Mouse (Mus musculus) stomach, postnatal 0 days (tissue): ENCODE data around the gene Cyfip2. TPM values are rescaled to one million over a fixed set of nuclear protein-coding genes. Genes with fewer than 3 reads are reported as not detected.

Experiments used
- ATAC-seq: fragments of 200-750 bp; cut with Nextera tagmentation; 2 replicates; pipeline ENCODE4 v1.8.0; 2017; ENCODE audit not compliant: low FRiP score, low TSS enrichment
- DNase-seq: peaks from one replicate; pipeline ENCODE4 v3.0.0-alpha.2; 2016; ENCODE audit warnings: low spot score
- H3K27ac ChIP-seq: fragments of 300-500 bp; sonication (generic); replicated peaks from 2 replicates; pipeline ENCODE4 v1.5.1; 2014; ENCODE audit warnings: mild to moderate bottlenecking, control low read depth
- H3K27me3 ChIP-seq: fragments of 300-500 bp; sonication (generic); 2 replicates; pipeline ENCODE4 v1.6.1; 2014; ENCODE audit warnings: low read length; ENCODE audit not compliant: control insufficient read depth, insufficient read depth
- H3K36me3 ChIP-seq: fragments of 300-500 bp; sonication (generic); 2 replicates; pipeline ENCODE4 v1.6.1; 2014; ENCODE audit warnings: low read length, mixed read lengths; ENCODE audit not compliant: control insufficient read depth, insufficient read depth
- H3K4me1 ChIP-seq: fragments of 300-500 bp; sonication (generic); replicated peaks from 2 replicates; pipeline ENCODE4 v1.6.1; 2014; ENCODE audit warnings: antibody characterized with exemption; ENCODE audit not compliant: control insufficient read depth, insufficient read depth
- H3K4me2 ChIP-seq: fragments of 300-500 bp; sonication (generic); replicated peaks from 2 replicates; pipeline ENCODE4 v1.6.1; 2014; ENCODE audit warnings: low read depth, mild to moderate bottlenecking, control low read depth, moderate library complexity
- H3K4me3 ChIP-seq: fragments of 300-500 bp; sonication (generic); 2 replicates; pipeline ENCODE4 v1.5.1; 2014; ENCODE audit warnings: low read depth, low read length, control low read depth
- H3K9ac ChIP-seq: fragments of 300-500 bp; sonication (generic); 2 replicates; pipeline ENCODE4 v1.6.1; 2014; ENCODE audit warnings: mild to moderate bottlenecking, low read length, control low read depth, mixed read lengths
- H3K9me3 ChIP-seq: fragments of 300-500 bp; sonication (generic); 2 replicates; pipeline ENCODE4 v1.6.1; 2016; ENCODE audit warnings: low read length; ENCODE audit not compliant: control insufficient read depth
- CTCF ChIP-seq: IDR thresholded peaks from 2 replicates; pipeline ENCODE4 v1.5.1; 2016; ENCODE audit warnings: antibody characterized with exemption, low read depth, mild to moderate bottlenecking, moderate library complexity
- EP300 ChIP-seq: optimal IDR thresholded peaks from 2 replicates; pipeline ENCODE3; 2016; ENCODE audit warnings: antibody characterized with exemption
- WGBS: fragments of 180-500 bp; shearing (Covaris S2); extraction: QIAGEN DNeasy Blood & Tissue Kit; methylation state at CpG from one replicate; pipeline ENCODE4 v1.1.7; 2014; 5-methylcytosine and 5-hydroxymethylcytosine counted together
- polyA plus RNA-seq: library from polyadenylated mRNA; unstranded; fragments of >200 nt; fragmentation: Nextera tagmentation; extraction: Ambion mirVana; gene quantifications from 2 replicates; pipeline ENCODE4 v1.2.1, GENCODE M21; 2015

Cyfip2 gene
- polyA plus RNA-seq, 1 experiment from 2014 or later = 2.8 TPM

- ATAC-seq (no peak), DNase-seq (no peak)
- Histone ChIP-seq H3K4me2 (no peak overlapping the region), H3K9me3 (no peaks in the 10 kb centered on the region), H3K27me3 (no peaks in the 10 kb centered on the region), H3K27ac (no peak overlapping the region), H3K4me3 (no peak overlapping the region), H3K9ac (no peak overlapping the region), H3K36me3 (no peaks in the 10 kb centered on the region), H3K4me1 (no peaks in the 10 kb centered on the region)
- TF ChIP-seq EP300 (no peak), CTCF (no peak)
- WGBS = 41% methylated on average over 5 of the region's 5 CpGs
Observed at GRCm38 (mm10) chr11:46288091-46288490, 24.6 kb downstream of the Cyfip2 start.

DNA sequence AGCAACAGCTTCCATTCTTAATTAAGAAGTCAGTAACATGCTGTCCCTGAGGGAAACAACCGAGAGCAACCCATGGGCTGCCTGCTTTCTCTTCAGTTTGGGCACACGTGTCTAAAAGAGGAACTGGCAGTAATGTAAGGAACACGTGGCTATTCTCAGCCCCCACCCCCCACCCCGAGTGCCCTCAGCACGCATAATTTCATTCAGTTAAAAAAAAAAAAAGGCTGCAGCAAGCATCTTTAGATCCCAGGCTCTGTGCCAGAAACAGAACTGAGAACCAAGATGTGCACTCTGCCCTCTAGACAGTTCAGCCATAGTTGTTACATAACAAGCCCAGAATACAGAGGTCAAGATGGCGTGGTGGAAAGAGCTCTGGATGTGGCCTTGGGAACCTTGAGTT lies 25.9 kb downstream of the Cyfip2 start:
- Histone ChIP-seq H3K36me3 (no peaks in the 10 kb centered on the region), H3K4me1 (no peaks in the 10 kb centered on the region), H3K4me2 (no peak overlapping the region), H3K27ac (no peak overlapping the region), H3K9ac (no peak overlapping the region), H3K4me3 (no peak overlapping the region), H3K27me3 (no peaks in the 10 kb centered on the region), H3K9me3 (no peaks in the 10 kb centered on the region)
- no peak for TF ChIP-seq EP300
- no peak for TF ChIP-seq CTCF
- no peak for ATAC-seq
- DNase-seq = no peak
- WGBS = 48% methylated on average over 6 of the region's 6 CpGs

- Histone ChIP-seq H3K27ac (no peak overlapping the region), H3K4me3 (no peak overlapping the region), H3K27me3 (no peaks in the 10 kb centered on the region), H3K9me3 (no peaks in the 10 kb centered on the region), H3K9ac (no peak overlapping the region), H3K36me3 (no peaks in the 10 kb centered on the region), H3K4me1 (no peaks in the 10 kb centered on the region), H3K4me2 (no peak overlapping the region)
- TF ChIP-seq CTCF (no peak), EP300 (no peak)
- DNase-seq (no peak), ATAC-seq (no peak)
- 89% methylated on average over 6 of the region's 6 CpGs for WGBS
Observed at GRCm38 (mm10) chr11:46283800-46284199, 28.9 kb downstream of the Cyfip2 start.

DNA sequence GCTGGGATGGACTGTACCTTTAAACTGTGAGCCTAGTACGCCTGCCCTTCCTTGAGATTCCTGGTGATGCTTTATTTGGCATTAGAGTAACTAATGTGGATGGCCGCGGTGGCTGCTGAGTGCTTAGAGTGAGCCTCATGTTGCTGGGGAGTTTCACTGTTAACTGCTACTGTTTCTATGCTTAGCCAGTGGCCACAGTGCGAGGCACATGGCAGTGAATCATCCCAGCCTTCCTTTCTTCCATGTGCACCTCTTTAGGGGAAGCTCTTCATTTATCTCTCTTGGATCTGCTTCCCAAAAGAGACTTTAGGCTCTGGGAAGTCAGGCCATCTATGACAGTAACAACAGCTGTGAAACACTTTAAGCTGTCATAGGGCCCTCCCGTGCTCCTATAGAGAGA lies 30.0 kb downstream of the Cyfip2 start:
- ATAC-seq (no peak), DNase-seq (no peak)
- Histone ChIP-seq H3K27me3 (no peaks in the 10 kb centered on the region), H3K9me3 (no peaks in the 10 kb centered on the region), H3K9ac (no peak overlapping the region), H3K36me3 (no peaks in the 10 kb centered on the region), H3K4me3 (no peak overlapping the region), H3K4me1 (no peaks in the 10 kb centered on the region), H3K4me2 (no peak overlapping the region), H3K27ac (no peak overlapping the region)
- 84% methylated on average over 5 of the region's 5 CpGs for WGBS
- TF ChIP-seq CTCF (no peak), EP300 (no peak)

- H3K4me3 ChIP-seq = no peak overlapping the region
- H3K4me1 ChIP-seq = no peaks in the 10 kb centered on the region
- H3K27ac ChIP-seq = no peak overlapping the region
- TF ChIP-seq CTCF (no peak), EP300 (no peak)
- no peaks in the 10 kb centered on the region for H3K36me3 ChIP-seq
- DNase-seq (no peak), ATAC-seq (no peak)
- no peaks in the 10 kb centered on the region for H3K27me3 ChIP-seq
- WGBS = 93% methylated on average over 12 of the region's 12 CpGs
- no peaks in the 10 kb centered on the region for H3K9me3 ChIP-seq
- H3K9ac ChIP-seq = no peak overlapping the region
- H3K4me2 ChIP-seq = no peak overlapping the region
Observed at GRCm38 (mm10) chr11:46278709-46279108, 34.0 kb downstream of the Cyfip2 start.

GRCm38 (mm10) chr11:46278140-46278539 lies 34.5 kb downstream of the Cyfip2 start:
- WGBS = 88% methylated on average over 5 of the region's 5 CpGs
- no peak overlapping the region for H3K4me2 ChIP-seq
- H3K9ac ChIP-seq = no peak overlapping the region
- no peaks in the 10 kb centered on the region for H3K9me3 ChIP-seq
- DNase-seq (no peak), ATAC-seq (no peak)
- H3K4me3 ChIP-seq = no peak overlapping the region
- TF ChIP-seq EP300 = no peak
- TF ChIP-seq CTCF = no peak
- no peaks in the 10 kb centered on the region for H3K36me3 ChIP-seq
- no peak overlapping the region for H3K27ac ChIP-seq
- H3K4me1 ChIP-seq = no peaks in the 10 kb centered on the region
- H3K27me3 ChIP-seq = no peaks in the 10 kb centered on the region
